Mouse (Mus musculus) layer of hippocampus, adult 2 months (tissue): ENCODE data around the gene Actr10. TPM values are rescaled to one million over a fixed set of nuclear protein-coding genes. Genes with fewer than 3 reads are reported as not detected.

ENCODE experiments used
- DNase-seq, 2 experiments: peaks; one replicate each; pipeline ENCODE4 v3.0.0; 2022; ENCODE audit warnings: low spot score in 2 of 2
- H3K27ac ChIP-seq: fragments of 200-600 bp; 2 replicates; pipeline ENCODE4 v1.8.1; 2022
- H3K4me3 ChIP-seq: fragments of 200-600 bp; 2 replicates; pipeline ENCODE4 v1.8.1; 2022; ENCODE audit warnings: mild to moderate bottlenecking
- CTCF ChIP-seq: fragments of 200-600 bp; conservative IDR thresholded peaks from 2 replicates; pipeline ENCODE4 v1.8.1; 2022; ENCODE audit warnings: antibody characterized with exemption, mild to moderate bottlenecking, moderate library complexity
- long read RNA-seq, 2 experiments: library from polyadenylated mRNA; stranded (forward); transcript quantifications; one replicate each; pipeline ENCODE4 v2.0.0; 2021; ENCODE audit warnings: borderline mapping rate in 2 of 2
- total RNA-seq, 2 experiments: library from RNA; stranded (reverse); gene quantifications; 2 replicates each; pipeline ENCODE4 v1.2.3; 2021

The Actr10 gene
- total RNA-seq, result 100 to 1,000 TPM; 160 to 172 TPM
- long read RNA-seq, experiment 1, full-length matches to known transcripts, result 14 of 19 reads
- long read RNA-seq, experiment 1, partial matches to known transcripts, result 3 of 19 reads
- long read RNA-seq, experiment 1, other reads (novel, unspliced or antisense), result 2 of 19 reads
- long read RNA-seq, experiment 2, full-length matches to known transcripts, result 29 of 34 reads
- long read RNA-seq, experiment 2, partial matches to known transcripts, result 1 of 34 reads
- long read RNA-seq, experiment 2, other reads (novel, unspliced or antisense), result 4 of 34 reads

DNA sequence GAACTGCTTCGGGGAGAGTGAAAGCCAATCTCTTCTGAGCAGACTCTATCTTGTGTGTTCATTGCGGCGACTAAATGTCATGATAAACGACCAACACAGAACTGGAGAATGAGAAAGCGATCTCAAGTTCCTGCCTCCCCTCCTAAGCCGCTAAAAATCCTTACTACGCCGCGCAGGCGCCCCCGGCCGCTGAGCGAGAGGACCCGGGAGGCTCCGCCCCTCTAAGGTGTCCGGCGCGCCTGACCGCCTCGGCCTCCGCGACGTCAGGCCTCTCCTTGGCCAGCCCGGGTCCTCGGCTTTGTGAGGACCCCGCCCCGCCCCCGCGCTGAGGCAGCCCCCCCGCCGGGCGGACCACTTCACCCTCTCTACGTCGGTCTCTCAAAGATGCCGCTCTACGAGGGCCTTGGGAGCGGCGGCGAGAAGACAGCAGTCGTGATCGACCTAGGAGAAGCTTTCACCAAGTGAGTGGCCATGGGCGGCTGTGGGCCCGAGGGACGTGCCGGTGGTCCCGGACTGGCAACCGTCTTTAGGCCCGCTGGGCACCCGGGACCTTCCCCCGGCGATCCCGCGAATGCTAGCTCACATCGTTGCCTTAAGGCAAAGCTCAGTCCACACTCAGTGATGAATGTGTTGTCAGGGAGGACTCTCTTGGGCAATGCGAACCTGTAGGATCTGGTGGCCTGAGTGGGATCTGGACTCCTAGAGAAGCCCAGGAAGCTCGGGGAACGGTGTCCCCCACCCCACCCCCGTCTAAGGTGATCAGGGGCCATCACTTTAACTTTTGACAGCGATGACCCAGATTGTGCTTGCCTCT lies at the start of gene Actr10:
Gene Actr10 (plus strand): TSS at position 287 of the 814 bp plus-strand sequence.
- peak within 1 kb of the TSS; percentile 99 for H3K4me3 ChIP-seq
- DNase-seq, result peak; percentile 92 to 93
- no peak for TF ChIP-seq CTCF
- peak within 1 kb of the TSS; percentile 94 for H3K27ac ChIP-seq

DNA sequence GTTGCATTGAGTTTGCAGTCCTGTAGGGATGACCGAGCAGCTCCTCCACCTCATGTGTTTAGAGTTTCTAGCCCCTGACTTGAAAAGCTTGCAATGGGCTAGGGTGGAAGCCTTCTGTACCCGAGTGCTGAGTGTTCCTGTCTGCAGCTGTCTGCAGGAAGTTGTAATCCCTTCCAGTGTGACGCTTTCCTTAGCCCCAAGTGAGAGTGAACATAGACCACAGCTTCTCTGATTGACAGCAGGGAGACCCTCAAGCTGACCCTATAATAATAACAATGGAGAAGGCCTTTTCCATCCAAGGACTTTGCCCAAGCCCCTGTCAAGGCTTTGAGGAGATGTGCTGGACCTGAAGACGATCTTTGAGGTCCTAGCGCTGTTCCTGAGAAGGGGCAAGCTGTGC lies 47.3 kb upstream of the Actr10 start:
- no peak overlapping the region for H3K4me3 ChIP-seq
- no peak for TF ChIP-seq CTCF
- no peak for DNase-seq
- no peak overlapping the region for H3K27ac ChIP-seq

- no peak overlapping the region for H3K4me3 ChIP-seq
- DNase-seq, result no peak
- TF ChIP-seq CTCF, result no peak
- no peak overlapping the region for H3K27ac ChIP-seq
These were observed 46.7 kb upstream of the Actr10 start for GRCm38 (mm10) chr12:70890874-70891470.

DNA sequence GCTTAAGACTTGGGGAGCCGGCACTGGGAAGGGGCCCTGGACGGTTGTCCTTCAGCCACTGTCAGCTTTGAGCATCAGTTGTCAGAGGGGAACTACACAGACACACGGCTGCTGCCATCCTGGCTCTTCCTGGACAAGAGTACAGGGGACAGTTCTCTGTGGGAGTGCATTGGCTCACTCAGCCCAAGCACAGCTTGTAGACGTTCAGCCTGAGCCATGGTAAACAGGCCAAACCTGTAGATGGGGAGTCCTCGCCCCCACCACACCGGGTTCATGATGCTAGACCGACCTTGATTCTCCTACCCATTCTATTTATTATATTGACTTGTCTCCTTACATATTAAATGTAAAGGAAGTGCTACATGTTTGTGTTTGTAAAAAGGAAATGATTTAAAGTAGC lies 42.4 kb upstream of the Actr10 start:
- no peak overlapping the region for H3K27ac ChIP-seq
- no peak overlapping the region for H3K4me3 ChIP-seq
- no peak for DNase-seq
- TF ChIP-seq CTCF, result no peak

- no peak for DNase-seq
- Histone ChIP-seq H3K27ac (no peak overlapping the region), H3K4me3 (no peak overlapping the region)
- no peak for TF ChIP-seq CTCF
These were observed 41.6 kb upstream of the Actr10 start for GRCm38 (mm10) chr12:70896068-70896467.

DNA sequence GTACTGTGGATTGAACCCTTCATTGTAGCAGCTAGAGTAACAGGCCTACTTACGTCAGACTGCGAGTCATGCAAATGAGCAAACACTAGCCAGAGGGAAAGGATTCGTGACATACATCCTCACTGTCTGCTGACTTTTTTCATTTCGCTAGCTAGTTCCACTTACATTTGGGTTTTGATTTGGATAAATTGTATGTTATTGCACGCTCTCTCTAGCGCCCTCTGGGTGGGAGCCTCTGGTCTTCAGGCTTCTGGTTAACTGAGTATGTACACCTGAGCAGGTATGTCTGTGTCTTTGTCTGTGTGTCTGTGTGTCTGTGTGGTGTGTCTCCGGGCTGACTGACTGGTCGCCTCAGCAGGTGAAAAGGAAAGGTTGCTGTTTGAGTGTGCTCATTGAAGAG lies 40.2 kb upstream of the Actr10 start:
- no peak for DNase-seq
- peak; percentile 67 for TF ChIP-seq CTCF
- Histone ChIP-seq H3K4me3 (no peak overlapping the region), H3K27ac (no peak overlapping the region)

- TF ChIP-seq CTCF, result peak; percentile 70
- H3K4me3 ChIP-seq, result no peak overlapping the region
- DNase-seq, result no peak
- H3K27ac ChIP-seq, result no peak overlapping the region
These were observed 39.2 kb upstream of the Actr10 start for GRCm38 (mm10) chr12:70898450-70898849.

- TF ChIP-seq CTCF, result no peak
- Histone ChIP-seq H3K4me3 (no peak overlapping the region), H3K27ac (no peak overlapping the region)
- DNase-seq, result no peak
These were observed 33.2 kb upstream of the Actr10 start for GRCm38 (mm10) chr12:70904471-70904870.

DNA sequence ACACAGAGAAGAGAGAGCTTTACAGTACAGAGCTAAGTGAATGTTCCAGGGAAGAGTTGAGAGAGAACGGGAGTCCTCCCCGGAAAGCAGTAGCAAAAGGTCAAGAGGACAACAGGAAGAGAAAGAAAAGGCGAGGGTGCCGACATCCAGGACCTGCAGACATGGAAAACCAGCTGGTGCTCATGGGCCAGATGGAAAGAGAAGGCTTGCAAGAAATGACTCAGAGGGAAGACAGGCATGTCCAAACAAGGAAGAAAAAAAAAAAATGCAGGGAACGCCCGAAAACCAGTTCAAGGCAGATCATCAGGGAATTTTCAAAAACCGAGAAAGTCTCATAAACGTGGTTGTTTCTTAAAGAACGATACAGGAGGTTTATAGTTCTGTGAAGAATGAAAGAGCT lies 30.8 kb upstream of the Actr10 start:
- peak in 1 of 2 experiments; percentile 22 for DNase-seq

DNA sequence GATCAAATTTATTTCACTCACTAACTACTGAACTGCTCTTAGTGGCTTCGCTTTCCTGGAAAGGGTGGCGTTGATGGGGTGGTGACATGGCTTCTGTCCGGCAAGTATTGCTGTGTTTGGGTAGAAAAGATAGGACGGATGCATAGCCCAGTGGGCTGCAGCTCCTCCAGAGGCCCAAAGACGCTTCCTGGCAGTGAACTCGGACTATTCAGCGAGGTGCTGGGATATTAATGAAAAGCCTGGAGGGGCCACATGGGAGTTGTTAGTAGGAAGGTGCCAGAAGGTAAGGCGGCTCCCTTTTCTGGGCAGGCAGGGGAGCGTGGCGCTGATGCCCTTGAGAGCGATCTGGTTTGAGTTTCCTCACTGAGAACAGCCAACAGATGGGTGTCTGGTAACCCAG lies 30.0 kb upstream of the Actr10 start:
- DNase-seq, result no peak
- Histone ChIP-seq H3K27ac (no peak overlapping the region), H3K4me3 (no peak overlapping the region)
- no peak for TF ChIP-seq CTCF

More for the DNA sequence above, 30.8 kb upstream of the Actr10 start:
- no peak overlapping the region for H3K4me3 ChIP-seq
- peak overlapping the region; percentile 44; the same call in 1 of the 2 replicates for H3K27ac ChIP-seq
- TF ChIP-seq CTCF, result no peak

DNA sequence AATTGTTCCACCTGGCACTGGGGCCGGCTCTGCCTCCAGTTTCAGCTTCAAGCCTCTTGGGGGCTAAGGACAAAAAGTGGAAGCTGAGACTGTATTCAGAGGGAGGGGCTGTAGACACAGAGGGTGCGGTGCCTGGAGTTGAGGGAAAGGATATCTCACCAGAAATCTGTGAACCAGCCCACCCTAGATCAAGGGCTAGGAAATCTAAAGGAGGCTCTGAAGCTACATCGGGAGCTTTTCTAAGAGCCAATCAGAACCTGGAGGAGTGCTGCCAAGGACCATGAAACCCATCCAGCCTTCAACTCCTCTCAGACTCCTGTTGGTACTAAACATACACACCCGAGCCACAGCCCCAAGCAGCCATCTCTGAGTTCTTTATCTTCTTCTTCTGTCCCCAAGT lies 29.6 kb upstream of the Actr10 start:
- TF ChIP-seq CTCF, result no peak
- no peak overlapping the region for H3K27ac ChIP-seq
- H3K4me3 ChIP-seq, result no peak overlapping the region
- no peak for DNase-seq

DNA sequence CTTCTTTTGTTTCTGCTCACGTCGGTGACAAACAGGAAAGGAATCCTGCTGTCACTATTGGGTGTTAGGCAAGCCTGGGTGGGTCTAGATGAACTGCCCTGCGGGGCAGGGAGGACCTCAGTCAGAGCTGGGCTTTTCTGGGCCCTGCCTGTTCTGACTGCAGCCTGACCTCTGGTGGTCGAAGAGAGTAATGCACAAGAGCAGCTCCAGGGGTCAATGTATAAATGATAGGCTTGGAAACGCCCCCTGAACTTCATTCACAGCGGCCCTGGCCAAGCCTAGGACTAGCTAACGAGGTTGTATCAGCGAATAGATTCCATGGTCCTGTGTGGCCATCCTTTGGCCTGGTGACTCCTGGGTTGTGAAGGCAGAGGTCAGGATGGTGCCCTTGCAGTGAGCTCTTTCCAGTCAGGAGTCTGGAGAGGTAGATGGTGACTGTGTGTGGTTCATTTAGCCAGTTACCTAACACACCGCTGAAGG lies 27.4 kb upstream of the Actr10 start:
- Histone ChIP-seq H3K27ac (no peak overlapping the region), H3K4me3 (no peak overlapping the region)
- peak; percentile 97 for TF ChIP-seq CTCF
- DNase-seq, result peak; percentile 61 to 77

GRCm38 (mm10) chr12:70911029-70911428 lies 26.6 kb upstream of the Actr10 start:
- H3K4me3 ChIP-seq, result no peak overlapping the region
- no peak overlapping the region for H3K27ac ChIP-seq
- peak; percentile 61 to 81 for DNase-seq
- TF ChIP-seq CTCF, result peak; percentile 93
